Mouse (Mus musculus): ENCODE measurements at regions not wholly inside any gene's neighbourhood (a gene's known extent, or its start where the extent isn't known, plus 50 kb on each side); places are given as distances from the start of the nearest gene placed in this dataset.

DNA sequence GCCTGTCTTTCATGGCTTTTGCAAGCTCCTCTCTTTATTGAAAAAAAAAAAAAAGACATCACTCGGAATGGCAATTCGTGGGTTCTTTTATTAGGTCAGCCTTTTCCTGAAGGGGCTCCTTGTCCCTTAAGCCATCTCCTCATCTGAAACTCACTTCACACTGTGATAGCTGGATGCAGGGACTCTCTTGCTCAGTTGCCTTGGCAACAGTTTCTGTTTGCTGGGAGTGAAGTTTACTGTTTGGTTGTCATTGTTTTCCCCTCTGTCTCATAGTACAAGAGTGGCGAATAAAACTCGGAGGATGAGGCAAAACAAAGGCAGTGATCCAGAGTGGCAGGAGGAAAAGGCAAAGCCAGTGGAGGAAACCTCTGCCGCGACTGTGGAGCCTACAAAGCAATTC lies 194.6 kb downstream of the Brinp2 start:
- Histone ChIP-seq H3K9me3 (ENCODE audit: control insufficient read depth, low read length) (no peaks in the 10 kb centered on the region), H3K4me1 (ENCODE audit: control insufficient read depth, insufficient read depth, low read length) (no peaks in the 10 kb centered on the region), H3K4me2 (replicated peaks; ENCODE audit: low read depth, low read length, severe bottlenecking) (no peak overlapping the region), H3K27ac (replicated peaks; ENCODE audit: low read depth, low read length) (no peak overlapping the region), H3K9ac (ENCODE audit: low read depth, low read length, severe bottlenecking) (no peak overlapping the region), H3K4me3 (replicated peaks; ENCODE audit: low read length) (no peak overlapping the region), H3K27me3 (ENCODE audit: control insufficient read depth, insufficient read depth, low read length) (no peaks in the 10 kb centered on the region), H3K36me3 (ENCODE audit: control insufficient read depth, insufficient read depth, low read length) (no peaks in the 10 kb centered on the region)
- WGBS: 66% methylated on average over 6 of the region's 6 CpGs
- no peak for ATAC-seq (ENCODE audit: low FRiP score, low read depth)
- DNase-seq (ENCODE audit: low spot score): no peak
- no peak for TF ChIP-seq POLR2A (IDR thresholded peaks at IDR 0.05; ENCODE audit: borderline replicate concordance, extremely low read depth, insufficient read depth, insufficient read length)

DNA sequence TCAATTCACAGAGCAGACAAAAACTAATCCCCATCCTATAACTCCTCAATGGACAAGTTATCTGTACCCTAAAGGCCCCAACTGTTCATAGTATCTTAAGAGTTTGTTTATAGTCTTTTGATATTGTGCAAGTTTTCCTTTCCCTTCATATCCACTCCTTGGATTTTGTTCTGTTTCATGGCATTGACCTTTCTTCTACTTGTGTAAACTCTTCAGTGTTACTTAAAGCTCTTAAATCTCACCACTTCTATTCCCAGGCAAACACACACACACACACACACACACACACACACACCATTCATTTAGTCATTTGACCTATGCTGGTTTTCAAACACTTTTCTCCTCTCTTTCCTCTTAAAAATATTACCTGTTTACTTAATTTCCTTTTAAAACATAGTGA lies 192.7 kb downstream of the Brinp2 start:
- no peak for TF ChIP-seq POLR2A (IDR thresholded peaks at IDR 0.05; ENCODE audit: borderline replicate concordance, extremely low read depth, insufficient read depth, insufficient read length)
- H3K9ac ChIP-seq (ENCODE audit: low read depth, low read length, severe bottlenecking): no peak overlapping the region
- DNase-seq (ENCODE audit: low spot score): no peak
- no peaks in the 10 kb centered on the region for H3K27me3 ChIP-seq (ENCODE audit: control insufficient read depth, insufficient read depth, low read length)
- ATAC-seq (ENCODE audit: low FRiP score, low read depth): no peak
- no peak overlapping the region for H3K4me3 ChIP-seq (replicated peaks; ENCODE audit: low read length)
- no peaks in the 10 kb centered on the region for H3K36me3 ChIP-seq (ENCODE audit: control insufficient read depth, insufficient read depth, low read length)
- no peaks in the 10 kb centered on the region for H3K4me1 ChIP-seq (ENCODE audit: control insufficient read depth, insufficient read depth, low read length)
- no peak overlapping the region for H3K4me2 ChIP-seq (replicated peaks; ENCODE audit: low read depth, low read length, severe bottlenecking)
- no peak overlapping the region for H3K27ac ChIP-seq (replicated peaks; ENCODE audit: low read depth, low read length)
- no peaks in the 10 kb centered on the region for H3K9me3 ChIP-seq (ENCODE audit: control insufficient read depth, low read length)

DNA sequence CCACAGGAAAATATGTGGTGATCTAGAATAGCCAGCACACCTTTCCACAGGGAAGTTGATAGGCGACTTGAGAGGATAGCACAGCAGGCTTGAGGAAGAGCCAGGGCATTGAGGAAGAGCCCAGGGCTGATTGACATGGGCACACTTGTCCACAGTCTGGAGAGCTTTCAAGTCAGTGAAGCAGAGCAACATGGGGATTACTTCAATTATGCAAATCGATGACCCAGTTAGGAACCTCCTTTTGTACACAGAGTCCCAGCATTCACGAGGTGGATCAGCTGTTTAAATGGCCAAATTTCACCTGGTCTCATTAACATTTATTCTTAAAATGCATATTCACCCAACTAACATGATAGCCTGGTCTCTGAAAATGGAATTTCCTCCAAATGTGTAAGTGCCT lies 186.1 kb downstream of the Brinp2 start:
- DNase-seq (ENCODE audit: low spot score) (no peak), ATAC-seq (ENCODE audit: low FRiP score, low read depth) (no peak)
- Histone ChIP-seq H3K9me3 (ENCODE audit: control insufficient read depth, low read length) (no peaks in the 10 kb centered on the region), H3K4me1 (ENCODE audit: control insufficient read depth, insufficient read depth, low read length) (no peaks in the 10 kb centered on the region), H3K4me2 (replicated peaks; ENCODE audit: low read depth, low read length, severe bottlenecking) (no peak overlapping the region), H3K36me3 (ENCODE audit: control insufficient read depth, insufficient read depth, low read length) (no peaks in the 10 kb centered on the region), H3K9ac (ENCODE audit: low read depth, low read length, severe bottlenecking) (no peak overlapping the region), H3K27me3 (ENCODE audit: control insufficient read depth, insufficient read depth, low read length) (no peaks in the 10 kb centered on the region), H3K27ac (replicated peaks; ENCODE audit: low read depth, low read length) (no peak overlapping the region), H3K4me3 (replicated peaks; ENCODE audit: low read length) (no peak overlapping the region)
- 57% methylated on average over 3 of the region's 3 CpGs for WGBS
- no peak for TF ChIP-seq POLR2A (IDR thresholded peaks at IDR 0.05; ENCODE audit: borderline replicate concordance, extremely low read depth, insufficient read depth, insufficient read length)

DNA sequence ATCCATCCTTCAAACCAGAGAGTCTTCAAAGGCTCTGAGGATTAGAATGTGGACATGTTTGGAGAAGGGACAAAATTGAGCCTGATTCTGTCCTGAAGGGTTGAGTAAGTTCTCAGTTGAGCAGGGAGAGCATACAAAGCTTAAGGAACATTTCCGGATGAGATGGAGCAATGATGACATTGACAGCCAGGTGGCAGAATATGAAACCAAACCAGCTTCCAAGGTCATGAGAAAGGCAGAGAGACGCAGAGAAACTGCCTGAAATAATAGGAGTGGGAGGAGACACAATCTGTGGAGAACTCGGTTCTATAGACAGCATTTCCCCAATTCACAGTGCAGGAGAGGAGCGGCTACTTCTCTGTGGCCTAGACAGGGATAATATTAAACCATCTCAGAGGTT lies 176.0 kb downstream of the Brinp2 start:
- Histone ChIP-seq H3K9me3 (ENCODE audit: control insufficient read depth, low read length) (no peaks in the 10 kb centered on the region), H3K36me3 (ENCODE audit: control insufficient read depth, insufficient read depth, low read length) (no peaks in the 10 kb centered on the region), H3K4me3 (replicated peaks; ENCODE audit: low read length) (no peak overlapping the region), H3K27ac (replicated peaks; ENCODE audit: low read depth, low read length) (no peak overlapping the region), H3K9ac (ENCODE audit: low read depth, low read length, severe bottlenecking) (no peak overlapping the region), H3K4me2 (replicated peaks; ENCODE audit: low read depth, low read length, severe bottlenecking) (no peak overlapping the region), H3K4me1 (ENCODE audit: control insufficient read depth, insufficient read depth, low read length) (no peaks in the 10 kb centered on the region), H3K27me3 (ENCODE audit: control insufficient read depth, insufficient read depth, low read length) (no peaks in the 10 kb centered on the region)
- WGBS: 62% methylated on average over 4 of the region's 4 CpGs
- ATAC-seq (ENCODE audit: low FRiP score, low read depth) (no peak), DNase-seq (ENCODE audit: low spot score) (no peak)
- TF ChIP-seq POLR2A (IDR thresholded peaks at IDR 0.05; ENCODE audit: borderline replicate concordance, extremely low read depth, insufficient read depth, insufficient read length): no peak

DNA sequence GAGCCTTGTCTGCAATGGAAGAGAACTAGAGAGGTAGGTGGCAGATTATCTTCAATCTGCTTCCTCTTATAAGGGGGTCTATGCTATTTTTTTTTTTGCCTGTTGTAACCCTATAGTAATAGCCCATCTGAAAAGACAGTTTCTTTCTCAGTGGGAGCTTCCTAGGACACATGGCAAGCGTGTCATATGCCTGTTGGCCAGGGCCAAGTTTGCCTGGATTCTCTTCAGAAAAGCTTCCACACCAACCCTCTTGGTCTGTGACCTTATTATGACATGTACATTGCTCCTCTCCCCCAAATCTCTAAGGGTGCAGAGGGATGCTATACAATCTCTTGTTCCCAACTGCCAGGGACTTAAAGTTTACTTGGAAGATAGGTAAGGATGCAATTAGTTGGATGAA lies 174.8 kb downstream of the Brinp2 start:
- Histone ChIP-seq H3K36me3 (ENCODE audit: control insufficient read depth, insufficient read depth, low read length) (no peaks in the 10 kb centered on the region), H3K9ac (ENCODE audit: low read depth, low read length, severe bottlenecking) (no peak overlapping the region), H3K4me1 (ENCODE audit: control insufficient read depth, insufficient read depth, low read length) (no peaks in the 10 kb centered on the region), H3K4me2 (replicated peaks; ENCODE audit: low read depth, low read length, severe bottlenecking) (no peak overlapping the region), H3K27ac (replicated peaks; ENCODE audit: low read depth, low read length) (no peak overlapping the region), H3K4me3 (replicated peaks; ENCODE audit: low read length) (no peak overlapping the region), H3K27me3 (ENCODE audit: control insufficient read depth, insufficient read depth, low read length) (no peaks in the 10 kb centered on the region), H3K9me3 (ENCODE audit: control insufficient read depth, low read length) (no peaks in the 10 kb centered on the region)
- no peak for ATAC-seq (ENCODE audit: low FRiP score, low read depth)
- no peak for TF ChIP-seq POLR2A (IDR thresholded peaks at IDR 0.05; ENCODE audit: borderline replicate concordance, extremely low read depth, insufficient read depth, insufficient read length)
- WGBS: 79% methylated on average over 1 of the region's 1 CpGs
- no peak for DNase-seq (ENCODE audit: low spot score)

DNA sequence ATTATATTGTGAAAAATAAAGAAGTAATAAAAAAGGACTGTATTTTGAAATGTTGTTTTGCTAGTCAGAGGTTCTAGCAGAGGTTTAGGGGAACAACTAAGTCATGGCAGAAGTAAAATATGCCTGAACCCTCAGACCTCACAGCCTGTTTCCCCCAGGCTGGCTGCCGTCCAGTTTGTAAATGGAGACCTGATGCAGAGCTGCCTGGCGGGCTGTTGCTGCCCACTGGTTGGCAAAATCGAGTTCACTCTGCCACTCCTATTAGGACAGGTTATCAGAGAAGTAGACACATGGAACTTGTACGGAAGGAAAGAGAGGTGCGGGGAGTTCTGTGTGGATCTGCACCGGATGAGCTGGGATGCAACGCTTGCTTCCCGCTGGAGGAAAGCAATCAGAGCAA lies 168.5 kb downstream of the Brinp2 start:
- Histone ChIP-seq H3K9ac (ENCODE audit: low read depth, low read length, severe bottlenecking) (no peak overlapping the region), H3K4me1 (ENCODE audit: control insufficient read depth, insufficient read depth, low read length) (peaks cover 1% of the 10 kb centered on the region; the same call in 1 of the 2 replicates), H3K27ac (replicated peaks; ENCODE audit: low read depth, low read length) (no peak overlapping the region), H3K27me3 (ENCODE audit: control insufficient read depth, insufficient read depth, low read length) (no peaks in the 10 kb centered on the region), H3K36me3 (ENCODE audit: control insufficient read depth, insufficient read depth, low read length) (no peaks in the 10 kb centered on the region), H3K4me3 (replicated peaks; ENCODE audit: low read length) (no peak overlapping the region), H3K4me2 (replicated peaks; ENCODE audit: low read depth, low read length, severe bottlenecking) (no peak overlapping the region), H3K9me3 (ENCODE audit: control insufficient read depth, low read length) (no peaks in the 10 kb centered on the region)
- DNase-seq (ENCODE audit: low spot score) (peak; percentile 20), ATAC-seq (ENCODE audit: low FRiP score, low read depth) (no peak)
- TF ChIP-seq POLR2A (IDR thresholded peaks at IDR 0.05; ENCODE audit: borderline replicate concordance, extremely low read depth, insufficient read depth, insufficient read length): no peak
- 55% methylated on average over 8 of the region's 8 CpGs for WGBS
